Mouse (Mus musculus) gonadal fat pad, adult 2 months (tissue): ENCODE measurements at regions not wholly inside any gene's neighbourhood (a gene's known extent, or its start where the extent isn't known, plus 50 kb on each side); places are given as distances from the start of the nearest gene placed in this dataset.

Source experiments
- DNase-seq: peaks from one replicate; pipeline ENCODE4 v3.0.0-alpha.2; 2012; ENCODE audit warnings: low read depth

GRCm38 (mm10) chr9:47276303-47277005 is 253.5 kb upstream of the Cadm1 start:
- no peak for DNase-seq

GRCm38 (mm10) chr9:47279410-47279809 is 250.6 kb upstream of the Cadm1 start:
- peak; percentile 52 for DNase-seq

- DNase-seq: no peak
Observed at GRCm38 (mm10) chr9:47280146-47280545, 249.8 kb upstream of the Cadm1 start.

- DNase-seq: no peak
Observed at GRCm38 (mm10) chr9:47280598-47280997, 249.4 kb upstream of the Cadm1 start.

- DNase-seq: no peak
Observed at GRCm38 (mm10) chr9:47283746-47284455, 246.1 kb upstream of the Cadm1 start.

GRCm38 (mm10) chr9:47286930-47287722 is 242.8 kb upstream of the Cadm1 start:
- DNase-seq: no peak

GRCm38 (mm10) chr9:47288587-47289199 is 241.3 kb upstream of the Cadm1 start:
- DNase-seq: no peak

GRCm38 (mm10) chr9:47300633-47301032 is 229.3 kb upstream of the Cadm1 start:
- no peak for DNase-seq

- DNase-seq: no peak
Observed at GRCm38 (mm10) chr9:47307125-47307751, 222.7 kb upstream of the Cadm1 start.

GRCm38 (mm10) chr9:47307752-47308500 is 222.0 kb upstream of the Cadm1 start:
- no peak for DNase-seq

GRCm38 (mm10) chr9:47313433-47313832 is 216.5 kb upstream of the Cadm1 start:
- no peak for DNase-seq

GRCm38 (mm10) chr9:47314236-47314635 is 215.7 kb upstream of the Cadm1 start:
- no peak for DNase-seq

- no peak for DNase-seq
Observed at GRCm38 (mm10) chr9:47320345-47320744, 209.6 kb upstream of the Cadm1 start.

- no peak for DNase-seq
Observed at GRCm38 (mm10) chr9:47321106-47321789, 208.7 kb upstream of the Cadm1 start.

- DNase-seq: no peak
Observed at GRCm38 (mm10) chr9:47322293-47322692, 207.7 kb upstream of the Cadm1 start.

GRCm38 (mm10) chr9:47323051-47323450 is 206.9 kb upstream of the Cadm1 start:
- DNase-seq: no peak

GRCm38 (mm10) chr9:47327575-47327974 is 202.4 kb upstream of the Cadm1 start:
- no peak for DNase-seq

- no peak for DNase-seq
Observed at GRCm38 (mm10) chr9:47332929-47333328, 197.0 kb upstream of the Cadm1 start.

- DNase-seq: no peak
Observed at GRCm38 (mm10) chr9:47338221-47338620, 191.8 kb upstream of the Cadm1 start.

- no peak for DNase-seq
Observed at GRCm38 (mm10) chr9:47346527-47347111, 183.4 kb upstream of the Cadm1 start.
